Mouse (Mus musculus): ENCODE results near the gene Prpf6. TPM values are rescaled to one million over a fixed set of nuclear protein-coding genes. Genes with fewer than 3 reads are reported as not detected.

Prpf6 gene
- polyA plus RNA-seq, 1 experiment from 2014 or later, result 58.8 TPM

DNA sequence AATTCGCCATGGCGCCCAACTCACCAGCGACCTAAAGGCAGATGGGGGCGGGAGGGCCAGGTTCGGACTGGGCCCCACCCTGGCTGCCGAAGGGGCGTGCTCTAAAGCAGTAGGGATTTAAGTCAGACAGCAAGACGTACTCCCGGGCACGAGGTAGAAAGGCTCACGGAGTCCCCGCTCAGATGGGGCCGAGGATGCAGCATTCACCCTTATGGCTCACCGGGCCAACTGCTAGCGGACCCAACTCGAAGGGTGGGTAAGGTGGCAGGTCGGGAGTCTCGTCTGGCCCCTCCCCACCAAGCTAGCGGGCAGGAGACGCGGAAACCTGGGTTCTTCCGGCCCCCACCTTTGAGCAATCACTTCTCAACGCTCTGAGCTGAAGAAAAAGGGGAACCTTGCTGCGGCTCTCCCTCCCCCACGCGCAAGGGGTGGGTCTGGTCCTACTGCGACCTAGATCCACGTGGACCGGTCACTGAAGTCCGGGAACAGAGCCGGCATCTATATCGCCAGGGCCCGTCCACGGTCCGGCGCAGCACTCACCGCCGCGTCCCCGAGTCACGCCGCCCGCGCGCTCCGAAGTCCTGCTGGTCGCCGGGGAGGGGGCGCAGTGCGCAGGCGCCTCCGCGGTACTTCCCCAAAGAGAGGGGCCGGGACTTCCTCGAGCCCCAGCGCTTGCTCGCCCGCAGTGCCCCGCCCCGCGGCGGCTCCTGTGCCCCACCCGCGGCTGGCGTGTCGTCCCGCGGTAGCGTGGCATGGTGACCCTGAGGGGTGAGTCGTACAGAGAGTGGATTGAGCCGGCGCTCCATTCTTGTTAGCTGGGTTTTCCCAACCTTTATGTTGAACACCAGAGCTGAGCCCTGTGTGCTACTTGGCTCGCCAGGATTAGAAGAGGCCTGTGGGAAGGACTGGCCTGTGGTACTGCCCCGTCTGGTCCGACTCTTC is 101.9 kb downstream of the Prpf6 start, which contains the start of gene Rgs19:
Gene Rgs19 (minus strand): TSS at position 639 of the 942 bp plus-strand sequence.
- Histone ChIP-seq H3K9me3 (ENCODE audit: low read depth, low read length) (no peaks in the 10 kb centered on the region), H3K36me3 (ENCODE audit: insufficient read depth) (peaks cover 17% of the 10 kb centered on the region), H3K4me3 (ENCODE audit: low read depth, low read length) (peak within 1 kb of the TSS; percentile 68), H3K4me2 (peak within 1 kb of the TSS; percentile 85), H3K27me3 (ENCODE audit: insufficient read depth, low read length) (0 out of 2 replicates have a peak, but pooled peaks cover 4% of the 10 kb centered on the region), H3K27ac (ENCODE audit: low read depth) (peak within 1 kb of the TSS; percentile 46; the same call in 1 of the 2 replicates), H3K9ac (peak within 1 kb of the TSS; percentile 66), H3K4me1 (ENCODE audit: insufficient read depth) (peaks cover 10% of the 10 kb centered on the region; the same call in 1 of the 2 replicates)
- ATAC-seq (ENCODE audit: insufficient read depth) (peak; percentile 86), DNase-seq (peak; percentile 88)
- WGBS, result under 1% methylated on average over 75 of the region's 75 CpGs
- no peak for TF ChIP-seq CTCF (IDR thresholded peaks at IDR 0.05; ENCODE audit: low read depth)

DNA sequence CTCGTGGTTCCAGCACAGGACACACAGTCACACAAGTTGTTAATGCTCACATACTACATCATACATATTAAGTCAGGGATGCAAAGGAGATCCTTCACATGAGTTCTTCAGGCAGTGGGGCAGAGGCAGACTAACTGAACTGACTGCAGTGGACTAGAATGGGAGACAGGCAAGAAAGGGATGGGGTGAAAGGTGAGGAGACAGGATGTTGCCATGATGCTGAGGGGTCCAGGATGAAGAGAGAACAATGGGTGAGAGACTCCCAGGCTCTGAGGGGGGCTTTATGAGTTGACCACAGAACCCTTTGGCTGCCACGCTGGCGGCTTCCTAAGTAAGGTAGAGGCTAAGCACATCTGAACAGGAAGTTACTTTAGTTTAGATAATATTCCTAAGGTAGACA is 102.9 kb downstream of the Prpf6 start:
- Histone ChIP-seq H3K4me1 (ENCODE audit: insufficient read depth) (peaks cover 10% of the 10 kb centered on the region; the same call in 1 of the 2 replicates), H3K4me2 (peak overlapping the region; percentile 85), H3K4me3 (ENCODE audit: low read depth, low read length) (peak overlapping the region; percentile 68), H3K27me3 (ENCODE audit: insufficient read depth, low read length) (0 out of 2 replicates have a peak, but pooled peaks cover 4% of the 10 kb centered on the region), H3K36me3 (ENCODE audit: insufficient read depth) (peaks cover 9% of the 10 kb centered on the region; the same call in 1 of the 2 replicates), H3K9me3 (ENCODE audit: low read depth, low read length) (no peaks in the 10 kb centered on the region), H3K27ac (ENCODE audit: low read depth) (no peak overlapping the region), H3K9ac (no peak overlapping the region; the same call in 1 of the 2 replicates)
- WGBS, result 84% methylated on average over 3 of the region's 3 CpGs
- DNase-seq, result no peak
- no peak for TF ChIP-seq CTCF (IDR thresholded peaks at IDR 0.05; ENCODE audit: low read depth)
- no peak for ATAC-seq (ENCODE audit: insufficient read depth)

DNA sequence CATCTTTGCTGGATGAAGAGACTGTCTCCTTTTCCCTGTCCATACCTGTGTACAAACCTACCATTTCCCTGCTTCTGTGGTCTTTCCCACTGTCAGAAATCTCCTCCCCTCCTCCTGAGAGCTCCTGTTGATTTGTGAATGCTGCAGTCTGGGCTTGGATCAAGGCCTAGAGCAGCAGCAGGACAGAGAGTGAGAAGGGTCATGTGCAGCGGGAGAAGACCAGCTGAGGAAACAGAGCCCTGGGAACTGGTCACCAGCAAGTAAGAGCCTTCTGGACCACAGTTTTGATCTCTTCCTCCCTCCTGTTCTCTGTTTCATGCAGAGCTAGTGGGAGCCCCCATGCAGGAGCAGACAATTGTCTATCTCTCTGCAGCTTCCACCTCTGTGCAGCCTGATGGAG is 104.1 kb downstream of the Prpf6 start:
- TF ChIP-seq CTCF (IDR thresholded peaks at IDR 0.05; ENCODE audit: low read depth), result no peak
- H3K4me2 ChIP-seq, result no peak overlapping the region
- H3K9me3 ChIP-seq (ENCODE audit: low read depth, low read length), result no peaks in the 10 kb centered on the region
- peaks cover 10% of the 10 kb centered on the region; the same call in 1 of the 2 replicates for H3K4me1 ChIP-seq (ENCODE audit: insufficient read depth)
- ATAC-seq (ENCODE audit: insufficient read depth) (no peak), DNase-seq (no peak)
- no peak overlapping the region for H3K27ac ChIP-seq (ENCODE audit: low read depth)
- no peak overlapping the region for H3K9ac ChIP-seq
- WGBS, result 50% methylated on average over 1 of the region's 1 CpGs
- H3K36me3 ChIP-seq (ENCODE audit: insufficient read depth), result 0 out of 2 replicates have a peak, but pooled peaks cover 1% of the 10 kb centered on the region
- H3K4me3 ChIP-seq (ENCODE audit: low read depth, low read length), result no peak overlapping the region
- H3K27me3 ChIP-seq (ENCODE audit: insufficient read depth, low read length), result 0 out of 2 replicates have a peak, but pooled peaks cover 4% of the 10 kb centered on the region

DNA sequence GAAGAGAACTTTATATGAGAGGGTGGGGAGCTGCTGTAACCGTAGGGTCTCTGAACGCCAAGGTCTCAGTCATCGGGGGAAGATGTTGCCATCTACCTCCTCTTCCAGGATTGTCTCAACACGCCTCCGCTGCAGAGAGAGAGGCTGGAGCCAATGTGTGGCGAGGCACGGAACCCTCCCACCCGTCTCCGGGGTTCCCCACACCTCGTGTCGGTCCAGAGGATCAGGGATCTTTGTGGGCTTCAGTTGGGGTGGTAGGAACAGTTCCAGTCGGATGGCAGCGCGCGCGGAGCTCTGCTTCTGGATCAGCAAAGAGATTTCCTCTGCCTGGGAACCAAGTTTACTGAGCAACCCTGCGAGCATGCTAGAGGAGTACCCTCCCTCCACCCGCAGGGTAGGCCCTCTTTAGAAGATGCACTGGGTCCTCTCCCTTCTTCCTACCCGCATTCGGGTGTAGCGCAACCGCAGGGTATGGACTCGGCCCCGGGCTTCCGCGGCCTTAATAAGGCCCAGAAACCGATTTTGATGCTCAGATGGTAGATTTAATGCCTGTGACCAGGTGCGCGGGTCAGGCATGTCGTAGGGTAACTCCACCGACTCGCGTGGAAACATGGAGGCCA is 105.2 kb downstream of the Prpf6 start:
- no peak for TF ChIP-seq CTCF (IDR thresholded peaks at IDR 0.05; ENCODE audit: low read depth)
- DNase-seq (no peak), ATAC-seq (ENCODE audit: insufficient read depth) (no peak)
- Histone ChIP-seq H3K4me1 (ENCODE audit: insufficient read depth) (peaks cover 10% of the 10 kb centered on the region; the same call in 1 of the 2 replicates), H3K36me3 (ENCODE audit: insufficient read depth) (no peaks in the 10 kb centered on the region), H3K4me3 (ENCODE audit: low read depth, low read length) (no peak overlapping the region), H3K27me3 (ENCODE audit: insufficient read depth, low read length) (0 out of 2 replicates have a peak, but pooled peaks cover 4% of the 10 kb centered on the region), H3K4me2 (no peak overlapping the region), H3K27ac (ENCODE audit: low read depth) (no peak overlapping the region), H3K9ac (no peak overlapping the region), H3K9me3 (ENCODE audit: low read depth, low read length) (no peaks in the 10 kb centered on the region)
- 70% methylated on average over 33 of the region's 33 CpGs for WGBS

DNA sequence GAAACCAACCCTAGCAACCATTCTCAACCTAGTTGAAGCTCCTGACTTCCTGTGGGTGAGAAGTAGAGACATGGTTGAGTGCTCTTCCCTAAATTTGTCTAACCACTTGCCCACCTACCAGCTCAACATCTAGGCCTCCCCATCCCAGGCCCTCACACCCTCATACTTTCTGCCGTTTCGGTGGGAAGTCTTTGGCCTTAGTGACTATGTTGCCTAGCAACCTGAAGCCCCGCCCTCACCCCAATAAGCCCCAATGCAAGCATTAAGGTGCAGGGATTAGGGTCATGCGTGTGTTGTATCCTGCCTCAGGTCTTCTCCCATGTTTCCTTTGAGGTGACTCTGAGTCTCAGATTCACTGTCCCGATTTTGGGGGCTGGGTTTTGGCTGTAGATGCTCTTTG is 106.6 kb downstream of the Prpf6 start, which contains the start of gene Lkaaear1:
Gene Lkaaear1 (minus strand): TSS at position 202 of the 400 bp plus-strand sequence.
- Histone ChIP-seq H3K9me3 (ENCODE audit: low read depth, low read length) (no peaks in the 10 kb centered on the region), H3K27me3 (ENCODE audit: insufficient read depth, low read length) (0 out of 2 replicates have a peak, but pooled peaks cover 4% of the 10 kb centered on the region), H3K4me2 (no peak within 1 kb of the TSS), H3K36me3 (ENCODE audit: insufficient read depth) (no peaks in the 10 kb centered on the region), H3K4me3 (ENCODE audit: low read depth, low read length) (no peak within 1 kb of the TSS), H3K9ac (no peak within 1 kb of the TSS), H3K27ac (ENCODE audit: low read depth) (no peak within 1 kb of the TSS), H3K4me1 (ENCODE audit: insufficient read depth) (0 out of 2 replicates have a peak, but pooled peaks cover 4% of the 10 kb centered on the region)
- 45% methylated on average over 5 of the region's 5 CpGs for WGBS
- no peak for DNase-seq
- no peak for ATAC-seq (ENCODE audit: insufficient read depth)
- no peak for TF ChIP-seq CTCF (IDR thresholded peaks at IDR 0.05; ENCODE audit: low read depth)

Small RNA genes within 50 kb of the gene (microRNA-seq; reads per million reads assigned to microRNA genes)
- gene Mir7006 (ENCODE audit: borderline number of aligned reads), result not detected

Other genes with a start within 250 kb of the Prpf6 start
- 35.7 and 41.1 TPM in 2 replicates for gene Zgpat, start 226.9 kb upstream of the Prpf6 start, polyA plus RNA-seq (2014; fragmentation: Nextera tagmentation; extraction: Ambion mirVana)
- 54.1 and 54.2 TPM in 2 replicates for gene Arfrp1, start 226.5 kb upstream of the Prpf6 start, polyA plus RNA-seq (2014; fragmentation: Nextera tagmentation; extraction: Ambion mirVana)
- gene Lime1, start 211.8 kb upstream of the Prpf6 start, polyA plus RNA-seq (2014; fragmentation: Nextera tagmentation; extraction: Ambion mirVana), result 19.6 and 26.6 TPM in 2 replicates
- gene Zbtb46, start 132.4 kb upstream of the Prpf6 start, polyA plus RNA-seq (2014; fragmentation: Nextera tagmentation; extraction: Ambion mirVana), result 14.6 and 15.6 TPM in 2 replicates
- gene Abhd16b, start 98.7 kb upstream of the Prpf6 start, polyA plus RNA-seq (2014; fragmentation: Nextera tagmentation; extraction: Ambion mirVana), result 0.13 and 0.24 TPM in 2 replicates
- gene Tpd52l2, start 94.7 kb upstream of the Prpf6 start, polyA plus RNA-seq (2014; fragmentation: Nextera tagmentation; extraction: Ambion mirVana), result 160 and 165 TPM in 2 replicates
- 79.4 and 81.3 TPM in 2 replicates for gene Dnajc5, start 71.4 kb upstream of the Prpf6 start, polyA plus RNA-seq (2014; fragmentation: Nextera tagmentation; extraction: Ambion mirVana)
- 36.9 and 38.3 TPM in 2 replicates for gene Uckl1, start 7.0 kb upstream of the Prpf6 start, polyA plus RNA-seq (2014; fragmentation: Nextera tagmentation; extraction: Ambion mirVana)
- 52.5 and 58.6 TPM in 2 replicates for gene Zfp512b, start 935 bp downstream of the Prpf6 start, polyA plus RNA-seq (2014; fragmentation: Nextera tagmentation; extraction: Ambion mirVana)
- 23.2 and 27.8 TPM in 2 replicates for gene Samd10, start 7.3 kb downstream of the Prpf6 start, polyA plus RNA-seq (2014; fragmentation: Nextera tagmentation; extraction: Ambion mirVana)
- not detected in 2 replicates for gene Gm29797, start 65.2 kb downstream of the Prpf6 start, polyA plus RNA-seq (2014; fragmentation: Nextera tagmentation; extraction: Ambion mirVana)
- 55.4 and 64.7 TPM in 2 replicates for gene Sox18, start 79.8 kb downstream of the Prpf6 start, polyA plus RNA-seq (2014; fragmentation: Nextera tagmentation; extraction: Ambion mirVana)
- gene Tcea2, start 88.4 kb downstream of the Prpf6 start, polyA plus RNA-seq (2014; fragmentation: Nextera tagmentation; extraction: Ambion mirVana), result 22.5 and 25.7 TPM in 2 replicates
- 91.3 and 93.8 TPM in 2 replicates for gene Rgs19, start 102.1 kb downstream of the Prpf6 start, polyA plus RNA-seq (2014; fragmentation: Nextera tagmentation; extraction: Ambion mirVana)
- gene Lkaaear1, start 106.6 kb downstream of the Prpf6 start, polyA plus RNA-seq (2014; fragmentation: Nextera tagmentation; extraction: Ambion mirVana), result not detected in 2 replicates
- gene Oprl1, start 123.1 kb downstream of the Prpf6 start, polyA plus RNA-seq (2014; fragmentation: Nextera tagmentation; extraction: Ambion mirVana), result 0.89 and 1.8 TPM in 2 replicates
- 0.05 and 0.25 TPM in 2 replicates for gene Myt1, start 171.5 kb downstream of the Prpf6 start, polyA plus RNA-seq (2014; fragmentation: Nextera tagmentation; extraction: Ambion mirVana)
- gene Pcmtd2, start 246.0 kb downstream of the Prpf6 start, polyA plus RNA-seq (2014; fragmentation: Nextera tagmentation; extraction: Ambion mirVana), result 26.5 and 29.0 TPM in 2 replicates

Measured in lung, embryonic 14.5 days (tissue).